Mouse (Mus musculus) bone marrow macrophage, adult 2 months (primary cell): ENCODE measurements at regions not wholly inside any gene's neighbourhood (a gene's known extent, or its start where the extent isn't known, plus 50 kb on each side); places are given as distances from the start of the nearest gene placed in this dataset.

Experiments used
- CTCF ChIP-seq: IDR thresholded peaks from 2 replicates; pipeline ENCODE4 v1.5.1; 2012; ENCODE audit warnings: low read depth, mild to moderate bottlenecking, low read length, moderate library complexity
- POLR2A ChIP-seq: IDR thresholded peaks from 2 replicates; pipeline ENCODE4 v1.6.1; 2012; ENCODE audit warnings: mild to moderate bottlenecking, low read depth, low read length, borderline replicate concordance

- TF ChIP-seq POLR2A (no peak), CTCF (no peak)
These were observed 207.5 kb upstream of the Ercc4 start for GRCm38 (mm10) chr16:12901996-12902319.
